Mouse (Mus musculus): ENCODE results near the gene Tmem132b.

The Tmem132b gene

GRCm38 (mm10) chr5:125794318-125794717 is 262.7 kb downstream of the Tmem132b start:
- no peak for DNase-seq

DNA sequence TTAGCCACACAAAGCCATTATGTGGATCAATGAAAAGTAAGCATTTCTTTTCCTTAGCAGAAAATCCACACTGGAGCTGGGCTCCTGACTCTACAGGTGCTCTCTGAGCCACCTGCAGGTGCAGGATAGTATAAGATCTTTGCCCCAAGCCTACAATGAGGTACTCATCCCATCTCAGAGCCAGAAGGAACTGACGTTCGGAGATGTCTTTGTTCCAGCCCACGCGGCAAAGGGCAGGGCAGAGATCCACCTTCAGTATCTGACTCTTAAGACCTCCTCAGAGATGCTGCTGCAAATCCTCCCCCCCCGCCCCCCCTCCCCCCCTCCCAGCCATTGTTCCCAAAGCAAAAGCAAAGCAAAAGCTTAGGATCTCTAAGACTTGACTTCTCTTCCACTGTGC is 268.0 kb downstream of the Tmem132b start:
- DNase-seq = no peak

DNA sequence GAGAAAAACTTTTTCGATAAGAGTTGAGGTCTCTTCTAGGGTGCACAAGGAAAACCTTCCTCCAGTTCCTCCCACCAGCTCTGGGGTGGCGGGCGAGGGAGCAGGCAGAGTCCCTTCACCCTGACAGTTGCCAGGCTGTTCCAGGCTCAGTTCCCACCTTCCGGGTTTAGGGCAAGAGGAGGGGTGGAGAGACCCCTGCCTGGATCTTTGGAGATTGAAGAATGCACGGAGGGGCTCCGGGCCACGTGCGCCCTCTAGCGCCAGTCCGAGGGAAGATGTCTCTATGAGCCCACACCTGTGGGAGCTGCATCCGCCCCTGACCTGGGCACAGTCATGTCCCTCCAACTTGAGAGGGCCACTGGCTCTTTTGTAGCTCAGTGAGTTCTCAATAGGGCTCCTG is 268.5 kb downstream of the Tmem132b start:
- no peak for DNase-seq

DNA sequence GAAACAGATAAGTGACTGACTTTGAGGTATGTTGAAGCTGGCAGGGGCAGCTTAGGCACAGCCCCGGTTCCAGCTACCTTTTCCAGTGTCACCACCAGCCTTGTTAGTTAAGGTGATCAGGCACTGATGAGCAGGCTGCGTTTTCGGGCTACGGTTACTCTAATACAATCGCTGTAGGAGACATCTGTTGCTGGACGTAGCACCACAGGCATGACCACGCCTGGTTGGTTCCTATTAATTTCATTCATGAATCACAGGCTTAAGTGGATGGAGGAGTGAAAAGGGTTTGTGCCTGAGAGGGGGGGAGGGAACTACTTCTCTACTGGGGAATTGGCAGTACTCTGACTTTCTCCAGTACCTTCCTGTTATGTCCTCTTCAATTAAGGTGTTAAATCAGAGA is 271.2 kb downstream of the Tmem132b start:
- DNase-seq = no peak

- no peak for DNase-seq
Measured at GRCm38 (mm10) chr5:125805327-125805726, 273.8 kb downstream of the Tmem132b start.

GRCm38 (mm10) chr5:125807861-125808260 is 276.3 kb downstream of the Tmem132b start:
- no peak for DNase-seq

DNA sequence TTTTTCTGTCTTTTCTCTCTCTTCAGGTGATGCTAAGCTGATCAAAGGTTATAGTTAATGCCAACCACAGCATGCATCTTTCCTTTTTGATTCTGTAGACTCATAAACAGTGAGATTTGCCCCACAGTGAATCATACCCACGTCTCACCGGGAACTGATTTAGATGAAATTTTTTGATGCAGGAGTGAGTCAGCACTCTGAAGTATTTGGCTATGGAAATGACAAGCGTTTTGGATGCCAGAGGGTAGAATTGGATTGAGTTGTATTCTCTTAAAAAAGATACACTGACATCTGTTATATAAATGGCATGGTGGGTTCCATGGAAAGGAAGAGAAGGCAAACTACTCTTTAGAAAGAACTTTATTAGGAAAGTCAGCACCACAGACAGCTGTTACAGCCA is 297.8 kb downstream of the Tmem132b start:
- no peak for DNase-seq

GRCm38 (mm10) chr5:125835890-125836289 is 304.3 kb downstream of the Tmem132b start:
- no peak for DNase-seq

DNA sequence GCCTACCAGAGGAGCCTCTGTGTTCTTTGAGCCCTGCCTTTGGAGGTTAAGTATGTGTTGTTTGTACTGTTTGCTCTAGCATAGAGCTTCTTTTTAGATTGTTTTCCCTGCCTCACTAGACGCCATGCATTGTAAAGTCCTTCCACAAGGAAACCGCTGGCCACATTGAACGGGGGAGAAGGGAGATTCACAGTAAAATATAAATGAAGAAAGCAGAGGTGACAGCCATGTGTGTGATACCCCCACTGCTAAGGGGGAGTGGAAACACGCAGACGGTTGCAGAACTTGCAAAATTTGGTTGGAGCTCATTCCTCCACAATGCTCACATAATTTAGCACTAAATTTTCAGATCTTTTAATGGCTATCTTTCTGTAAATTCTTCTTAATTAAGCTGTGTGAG is 305.2 kb downstream of the Tmem132b start:
- no peak for DNase-seq
